Mouse (Mus musculus): ENCODE measurements around the gene Clpp. TPM values are rescaled to one million over a fixed set of nuclear protein-coding genes. Genes with fewer than 3 reads are reported as not detected.
A peak's percentile ranks its signal among the peaks of the same experiment; 100 is the strongest.

Gene Clpp
- polyA plus RNA-seq, 1 experiment from 2014 or later: 142 TPM

DNA sequence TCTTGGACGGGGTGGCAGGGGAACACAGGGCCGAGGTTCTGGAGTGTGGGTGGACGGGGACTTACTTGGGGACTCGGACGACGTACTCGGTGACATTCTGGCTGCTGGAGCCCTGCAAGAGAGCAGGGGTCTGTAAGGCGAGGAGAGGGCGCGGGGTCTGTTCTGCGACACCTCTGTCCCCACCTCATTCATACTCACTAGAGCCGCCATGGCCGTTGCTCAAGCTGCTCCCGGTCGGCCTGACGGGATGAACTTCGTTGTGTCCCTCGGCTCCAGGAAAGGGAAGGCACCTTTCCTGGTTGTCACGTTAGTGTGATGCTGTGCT, 20.8 kb downstream of the Clpp start:
- WGBS: 1% methylated on average over 19 of the region's 19 CpGs
- no peak for DNase-seq (ENCODE audit: low spot score)
- Histone ChIP-seq H3K9ac (ENCODE audit: low read length) (peak overlapping the region; percentile 46), H3K27ac (ENCODE audit: low read depth, low read length) (no peak overlapping the region), H3K4me2 (ENCODE audit: low read depth) (peak overlapping the region; percentile 72), H3K9me3 (ENCODE audit: control insufficient read depth, low read length) (no peaks in the 10 kb centered on the region), H3K4me3 (ENCODE audit: low read depth, low read length) (peak overlapping the region; percentile 61), H3K27me3 (ENCODE audit: control insufficient read depth, insufficient read depth, low read length) (no peaks in the 10 kb centered on the region), H3K36me3 (ENCODE audit: control insufficient read depth, insufficient read depth, low read length) (peaks cover 4% of the 10 kb centered on the region), H3K4me1 (ENCODE audit: control insufficient read depth, insufficient read depth, low read length) (peaks cover 4% of the 10 kb centered on the region)
- ATAC-seq (ENCODE audit: insufficient read depth, low FRiP score, low TSS enrichment): peak; percentile 42

DNA sequence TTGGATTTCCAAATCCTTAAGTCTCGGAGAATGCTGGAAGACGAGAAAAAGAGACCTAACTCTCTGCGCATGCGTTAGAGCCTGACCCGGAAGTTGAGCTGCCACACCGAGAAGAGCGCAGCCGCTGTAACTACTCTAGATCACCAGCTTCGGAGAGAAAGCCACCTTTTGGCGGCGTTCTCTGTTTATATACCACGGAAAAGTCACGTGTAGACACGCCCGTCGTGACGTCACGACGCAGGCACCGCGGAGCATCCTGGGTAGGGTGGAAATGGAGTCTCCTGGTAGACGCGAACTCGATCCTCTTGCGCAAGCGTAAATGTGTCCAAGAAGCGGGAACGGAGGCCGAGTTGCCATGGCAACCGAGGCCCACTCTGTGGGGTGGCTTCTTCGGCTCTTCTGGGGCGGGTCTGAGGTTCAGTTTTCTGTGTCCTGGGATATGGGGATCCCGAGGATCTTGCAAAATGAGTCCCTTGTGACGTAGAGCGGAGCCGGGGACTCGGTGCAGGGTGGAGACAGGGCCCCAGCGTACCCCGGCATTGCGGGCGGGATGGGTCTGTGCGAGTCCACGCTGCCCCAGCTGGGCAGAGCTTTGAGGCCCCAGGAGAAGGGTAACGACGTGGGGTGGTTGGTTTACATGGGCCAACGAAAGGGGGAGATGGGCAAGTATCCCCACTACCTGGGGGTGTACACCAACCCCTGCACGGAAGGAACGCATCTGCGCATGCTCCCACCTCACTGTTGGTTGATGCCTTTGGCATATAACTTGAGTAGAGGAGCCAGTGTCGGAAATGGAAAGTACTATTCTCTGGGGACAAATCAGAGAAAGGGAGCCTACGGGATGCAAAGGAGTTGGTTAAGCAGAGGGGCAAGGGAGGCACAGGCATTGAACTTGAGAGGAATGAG, 21.4 kb downstream of the Clpp start, which contains the start of the genes Gtf2f1 and Gm17949:
Gene Gtf2f1, minus strand, starts transcription at position 53 of the 906 bp plus-strand sequence.
Gene Gm17949, plus strand, starts transcription at position 234 of the 906 bp plus-strand sequence.
- Histone ChIP-seq H3K4me2 (ENCODE audit: low read depth) (peak within 1 kb of the TSS; percentile 90), H3K9me3 (ENCODE audit: control insufficient read depth, low read length) (no peaks in the 10 kb centered on the region), H3K27me3 (ENCODE audit: control insufficient read depth, insufficient read depth, low read length) (no peaks in the 10 kb centered on the region), H3K36me3 (ENCODE audit: control insufficient read depth, insufficient read depth, low read length) (peaks cover 4% of the 10 kb centered on the region), H3K4me3 (ENCODE audit: low read depth, low read length) (peak within 1 kb of the TSS; percentile 61), H3K27ac (ENCODE audit: low read depth, low read length) (peak within 1 kb of the TSS; percentile 78), H3K9ac (ENCODE audit: low read length) (peak within 1 kb of the TSS; percentile 81), H3K4me1 (ENCODE audit: control insufficient read depth, insufficient read depth, low read length) (peaks cover 4% of the 10 kb centered on the region)
- under 1% methylated on average over 51 of the region's 51 CpGs for WGBS
- DNase-seq (ENCODE audit: low spot score) (peak; percentile 99), ATAC-seq (ENCODE audit: insufficient read depth, low FRiP score, low TSS enrichment) (peak; percentile 88)

DNA sequence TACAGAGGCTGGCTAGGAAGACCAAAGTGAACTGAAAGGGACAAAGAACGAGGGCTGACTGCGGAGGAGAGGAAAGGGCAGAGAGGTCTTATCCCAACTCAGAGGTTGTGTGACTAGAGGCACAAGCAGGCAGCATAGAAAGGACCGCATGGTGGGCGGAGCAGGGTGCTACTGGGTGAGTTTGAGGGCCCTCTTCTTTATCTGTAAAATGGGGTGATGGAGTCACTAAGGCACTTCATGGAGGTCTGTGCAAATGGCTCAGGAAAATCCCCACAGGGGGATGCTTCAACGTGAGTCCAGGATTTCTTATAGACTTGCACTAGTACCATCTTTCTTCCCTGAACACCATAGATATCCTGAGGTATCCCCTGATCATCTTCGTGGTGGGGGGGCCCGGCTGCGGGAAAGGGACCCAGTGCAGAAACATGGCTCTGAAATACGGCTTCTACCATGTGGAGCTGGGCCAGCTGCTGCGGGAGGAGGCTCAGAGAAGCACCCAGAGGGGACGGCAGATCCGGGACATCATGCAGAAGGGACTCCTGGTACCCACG, 22.2 kb downstream of the Clpp start:
- Histone ChIP-seq H3K27me3 (ENCODE audit: control insufficient read depth, insufficient read depth, low read length) (no peaks in the 10 kb centered on the region), H3K36me3 (ENCODE audit: control insufficient read depth, insufficient read depth, low read length) (no peaks in the 10 kb centered on the region; the same call in 1 of the 2 replicates), H3K4me2 (ENCODE audit: low read depth) (peak overlapping the region; percentile 90), H3K27ac (ENCODE audit: low read depth, low read length) (no peak overlapping the region), H3K4me3 (ENCODE audit: low read depth, low read length) (peak overlapping the region; percentile 61), H3K9ac (ENCODE audit: low read length) (peak overlapping the region; percentile 81; the same call in 1 of the 2 replicates), H3K4me1 (ENCODE audit: control insufficient read depth, insufficient read depth, low read length) (peaks cover 4% of the 10 kb centered on the region), H3K9me3 (ENCODE audit: control insufficient read depth, low read length) (no peaks in the 10 kb centered on the region)
- DNase-seq (ENCODE audit: low spot score) (no peak), ATAC-seq (ENCODE audit: insufficient read depth, low FRiP score, low TSS enrichment) (no peak)
- WGBS: 70% methylated on average over 13 of the region's 13 CpGs

DNA sequence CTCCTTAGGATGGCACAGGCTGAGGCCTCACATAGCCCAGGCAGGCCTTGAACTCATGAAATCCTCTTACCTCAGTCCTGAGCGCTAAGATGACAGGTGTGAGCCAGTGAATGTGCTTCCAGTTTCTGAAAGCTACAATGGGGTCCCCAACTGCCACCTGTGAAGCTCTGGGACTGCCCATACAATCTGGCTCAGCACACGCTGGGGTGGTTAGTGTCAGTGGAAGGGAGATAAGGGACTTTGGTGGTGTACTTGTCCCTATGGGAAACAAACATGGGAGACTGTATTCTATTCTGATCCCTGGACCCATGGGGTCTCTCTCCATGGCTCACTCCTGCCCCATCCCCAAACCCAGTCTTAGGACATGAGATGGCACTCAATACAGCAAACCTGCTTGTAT, 29.6 kb downstream of the Clpp start:
- peaks cover 26% of the 10 kb centered on the region for H3K36me3 ChIP-seq (ENCODE audit: control insufficient read depth, insufficient read depth, low read length)

DNA sequence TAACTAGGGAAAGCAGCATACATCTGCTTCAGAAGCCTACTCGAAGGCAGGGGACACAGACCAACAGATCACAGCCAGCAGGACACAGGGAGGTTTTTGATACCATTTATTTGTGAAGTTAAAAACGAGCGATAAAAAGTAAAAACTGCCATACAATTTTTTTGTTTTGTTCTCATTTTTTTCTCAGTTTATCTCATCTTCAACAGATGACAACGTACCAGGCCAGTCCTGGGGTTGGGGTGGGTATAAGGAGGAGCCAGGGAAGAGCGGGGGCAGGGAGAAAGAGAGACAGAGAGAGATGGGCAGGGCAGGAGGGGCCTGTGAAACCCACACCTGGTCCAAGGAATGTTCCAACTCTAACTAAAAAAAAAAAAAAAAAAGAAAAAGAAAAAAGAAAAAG, 30.9 kb downstream of the Clpp start:
- H3K9ac ChIP-seq (ENCODE audit: low read length): no peak overlapping the region
- H3K27ac ChIP-seq (ENCODE audit: low read depth, low read length): no peak overlapping the region
- H3K36me3 ChIP-seq (ENCODE audit: control insufficient read depth, insufficient read depth, low read length): peaks cover 38% of the 10 kb centered on the region
- WGBS: 90% methylated on average over 5 of the region's 5 CpGs
- no peak overlapping the region for H3K4me3 ChIP-seq (ENCODE audit: low read depth, low read length)
- no peaks in the 10 kb centered on the region for H3K9me3 ChIP-seq (ENCODE audit: control insufficient read depth, low read length)
- ATAC-seq (ENCODE audit: insufficient read depth, low FRiP score, low TSS enrichment) (no peak), DNase-seq (ENCODE audit: low spot score) (no peak)
- H3K27me3 ChIP-seq (ENCODE audit: control insufficient read depth, insufficient read depth, low read length): no peaks in the 10 kb centered on the region
- no peaks in the 10 kb centered on the region for H3K4me1 ChIP-seq (ENCODE audit: control insufficient read depth, insufficient read depth, low read length)
- no peak overlapping the region for H3K4me2 ChIP-seq (ENCODE audit: low read depth)

More for the DNA sequence above, 29.6 kb downstream of the Clpp start:
- Histone ChIP-seq H3K4me3 (ENCODE audit: low read depth, low read length) (no peak overlapping the region), H3K4me2 (ENCODE audit: low read depth) (no peak overlapping the region), H3K9ac (ENCODE audit: low read length) (no peak overlapping the region), H3K4me1 (ENCODE audit: control insufficient read depth, insufficient read depth, low read length) (no peaks in the 10 kb centered on the region), H3K9me3 (ENCODE audit: control insufficient read depth, low read length) (no peaks in the 10 kb centered on the region), H3K27ac (ENCODE audit: low read depth, low read length) (no peak overlapping the region), H3K27me3 (ENCODE audit: control insufficient read depth, insufficient read depth, low read length) (no peaks in the 10 kb centered on the region)
- WGBS: 82% methylated on average over 2 of the region's 2 CpGs
- DNase-seq (ENCODE audit: low spot score): no peak
- no peak for ATAC-seq (ENCODE audit: insufficient read depth, low FRiP score, low TSS enrichment)

DNA sequence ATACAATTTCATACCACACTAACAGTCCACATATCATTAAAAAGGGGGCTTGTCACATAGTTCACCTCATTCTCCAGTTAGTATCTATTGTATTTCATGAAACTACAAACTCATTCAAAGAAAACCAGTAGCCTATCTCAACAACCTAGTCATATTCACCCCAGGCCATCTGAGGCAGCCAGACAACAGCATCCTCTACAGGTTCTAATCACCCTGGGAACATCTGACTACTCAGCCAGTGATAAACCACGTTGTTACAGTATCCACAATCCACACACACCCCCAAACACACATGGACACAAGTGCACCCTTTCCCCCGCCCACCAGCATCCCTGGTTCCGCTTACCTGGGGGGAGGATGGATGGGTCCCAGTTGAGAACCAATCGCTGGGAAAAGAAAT, 37.4 kb downstream of the Clpp start:
- Histone ChIP-seq H3K4me1 (ENCODE audit: control insufficient read depth, insufficient read depth, low read length) (peaks cover 11% of the 10 kb centered on the region), H3K36me3 (ENCODE audit: control insufficient read depth, insufficient read depth, low read length) (peaks cover 44% of the 10 kb centered on the region), H3K4me3 (ENCODE audit: low read depth, low read length) (no peak overlapping the region), H3K4me2 (ENCODE audit: low read depth) (no peak overlapping the region), H3K27ac (ENCODE audit: low read depth, low read length) (no peak overlapping the region), H3K9me3 (ENCODE audit: control insufficient read depth, low read length) (no peaks in the 10 kb centered on the region), H3K27me3 (ENCODE audit: control insufficient read depth, insufficient read depth, low read length) (no peaks in the 10 kb centered on the region), H3K9ac (ENCODE audit: low read length) (no peak overlapping the region)
- DNase-seq (ENCODE audit: low spot score): no peak
- WGBS: 97% methylated on average over 4 of the region's 4 CpGs
- no peak for ATAC-seq (ENCODE audit: insufficient read depth, low FRiP score, low TSS enrichment)

DNA sequence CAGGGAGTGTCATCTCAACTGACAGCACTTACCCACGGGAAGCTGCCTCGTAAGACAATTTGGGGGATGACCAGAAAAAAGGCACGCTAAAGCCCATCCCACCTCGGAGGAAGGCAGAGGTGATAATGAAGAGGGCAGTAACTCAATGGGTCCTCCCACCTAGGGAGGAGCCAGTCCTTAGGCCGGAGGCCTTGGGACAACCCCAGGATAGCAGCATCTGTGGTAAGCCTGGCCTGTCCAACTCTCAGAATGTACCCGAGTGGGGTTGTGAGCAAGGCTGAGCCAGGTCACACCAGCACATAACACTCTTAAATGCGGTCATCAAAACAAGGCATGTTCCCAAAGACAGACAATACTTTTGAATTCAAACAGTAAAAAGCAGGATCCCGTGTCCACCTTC, 39.6 kb downstream of the Clpp start:
- H3K27ac ChIP-seq (ENCODE audit: low read depth, low read length): no peak overlapping the region
- H3K9ac ChIP-seq (ENCODE audit: low read length): peak overlapping the region; percentile 99
- peaks cover 11% of the 10 kb centered on the region for H3K4me1 ChIP-seq (ENCODE audit: control insufficient read depth, insufficient read depth, low read length)
- no peaks in the 10 kb centered on the region for H3K9me3 ChIP-seq (ENCODE audit: control insufficient read depth, low read length)
- peak overlapping the region; percentile 86 for H3K4me2 ChIP-seq (ENCODE audit: low read depth)
- DNase-seq (ENCODE audit: low spot score) (no peak), ATAC-seq (ENCODE audit: insufficient read depth, low FRiP score, low TSS enrichment) (no peak)
- H3K27me3 ChIP-seq (ENCODE audit: control insufficient read depth, insufficient read depth, low read length): no peaks in the 10 kb centered on the region
- H3K36me3 ChIP-seq (ENCODE audit: control insufficient read depth, insufficient read depth, low read length): peaks cover 26% of the 10 kb centered on the region
- 34% methylated on average over 8 of the region's 8 CpGs for WGBS
- H3K4me3 ChIP-seq (ENCODE audit: low read depth, low read length): peak overlapping the region; percentile 96

DNA sequence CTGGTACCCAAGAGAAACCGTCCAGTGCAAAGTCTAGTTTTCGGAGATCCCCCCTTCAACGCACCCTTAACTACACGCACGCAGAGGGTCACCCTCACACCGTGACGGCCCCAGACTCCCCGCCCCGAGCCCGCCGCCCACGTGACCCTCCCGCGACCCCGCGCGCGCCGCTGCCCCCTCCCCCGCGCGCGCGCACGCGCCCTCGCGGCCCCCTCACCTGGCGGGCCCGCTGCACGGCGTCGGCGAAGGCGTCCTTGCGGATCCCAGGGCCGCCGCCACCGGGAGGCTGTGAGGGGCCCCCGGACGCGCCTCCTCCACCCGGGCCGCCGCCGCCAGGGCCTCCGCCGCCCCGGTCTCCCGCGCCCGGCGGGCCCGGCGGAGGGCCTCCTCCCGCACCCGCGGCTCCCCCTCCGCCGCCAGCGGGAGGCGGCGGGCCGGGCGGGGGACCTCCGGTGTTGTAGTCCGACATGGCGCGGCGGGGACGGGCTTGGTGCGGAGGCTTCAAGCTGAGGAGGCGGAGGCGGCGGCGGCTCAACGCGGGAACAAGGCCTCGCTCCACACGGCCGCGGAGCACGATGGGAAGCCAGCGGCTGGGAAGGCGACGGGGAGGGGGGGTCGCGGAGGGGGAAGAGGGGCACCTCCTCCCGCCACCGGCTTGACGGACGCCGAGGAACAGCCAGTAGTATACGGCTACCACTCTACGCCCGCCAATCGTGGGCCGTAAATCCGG, 41.0 kb downstream of the Clpp start, which contains the start of gene Khsrp:
Gene Khsrp, minus strand, starts transcription at position 592 of the 730 bp plus-strand sequence.
- peak within 1 kb of the TSS; percentile 96 for H3K4me3 ChIP-seq (ENCODE audit: low read depth, low read length)
- DNase-seq (ENCODE audit: low spot score) (peak; percentile 55), ATAC-seq (ENCODE audit: insufficient read depth, low FRiP score, low TSS enrichment) (peak; percentile 2; the same call in 1 of the 2 replicates)
- WGBS: under 1% methylated on average over 65 of the region's 99 CpGs
- H3K27ac ChIP-seq (ENCODE audit: low read depth, low read length): peak within 1 kb of the TSS; percentile 91
- H3K36me3 ChIP-seq (ENCODE audit: control insufficient read depth, insufficient read depth, low read length): peaks cover 14% of the 10 kb centered on the region
- H3K4me1 ChIP-seq (ENCODE audit: control insufficient read depth, insufficient read depth, low read length): peaks cover 11% of the 10 kb centered on the region
- no peaks in the 10 kb centered on the region for H3K9me3 ChIP-seq (ENCODE audit: control insufficient read depth, low read length)
- no peaks in the 10 kb centered on the region for H3K27me3 ChIP-seq (ENCODE audit: control insufficient read depth, insufficient read depth, low read length)
- H3K9ac ChIP-seq (ENCODE audit: low read length): peak within 1 kb of the TSS; percentile 99
- peak within 1 kb of the TSS; percentile 86 for H3K4me2 ChIP-seq (ENCODE audit: low read depth)
